Mouse (Mus musculus) stomach, embryonic 14.5 days (tissue): Measurements from ENCODE around the gene Erich2. TPM values are rescaled to one million over a fixed set of nuclear protein-coding genes. Genes with fewer than 3 reads are reported as not detected.

Experiments used
- ATAC-seq: fragments of 200-750 bp; cut with Nextera tagmentation; 2 replicates; pipeline ENCODE4 v1.8.0; 2017; ENCODE audit warnings: low read depth, moderate TSS enrichment; ENCODE audit not compliant: insufficient number of reproducible peaks, insufficient read depth, low FRiP score
- H3K27ac ChIP-seq: fragments of 300-500 bp; sonication (generic); 2 replicates; pipeline ENCODE4 v1.5.1; 2014; ENCODE audit warnings: mild to moderate bottlenecking, low read length, moderate library complexity, mixed read lengths
- H3K27me3 ChIP-seq: fragments of 300-500 bp; sonication (generic); 2 replicates; pipeline ENCODE4 v1.6.1; 2014; ENCODE audit warnings: low read length, control low read depth, mixed read lengths; ENCODE audit not compliant: control insufficient read depth, insufficient read depth
- H3K36me3 ChIP-seq: fragments of 300-500 bp; sonication (generic); 2 replicates; pipeline ENCODE4 v1.6.1; 2014; ENCODE audit warnings: mild to moderate bottlenecking, control low read depth, low read length, moderate library complexity, mixed read lengths; ENCODE audit not compliant: control insufficient read depth, insufficient read depth
- H3K4me1 ChIP-seq: fragments of 300-500 bp; sonication (generic); 2 replicates; pipeline ENCODE4 v1.6.1; 2014; ENCODE audit warnings: low read length, control low read depth, mixed read lengths; ENCODE audit not compliant: control insufficient read depth, insufficient read depth
- H3K4me2 ChIP-seq: fragments of 300-500 bp; sonication (generic); replicated peaks from 2 replicates; pipeline ENCODE4 v1.6.1; 2014; ENCODE audit warnings: low read depth, low read length, control low read depth
- H3K4me3 ChIP-seq: fragments of 300-500 bp; sonication (generic); 2 replicates; pipeline ENCODE4 v1.5.1; 2014; ENCODE audit warnings: low read depth, low read length, control low read depth
- H3K9ac ChIP-seq: fragments of 300-500 bp; sonication (generic); replicated peaks from 2 replicates; pipeline ENCODE4 v1.6.1; 2014; ENCODE audit warnings: low read depth, mild to moderate bottlenecking, control low read depth, low read length, moderate library complexity, mixed read lengths
- H3K9me3 ChIP-seq: fragments of 300-500 bp; sonication (generic); 2 replicates; pipeline ENCODE4 v1.6.1; 2016; ENCODE audit warnings: low read depth, low read length, control low read depth; ENCODE audit not compliant: control insufficient read depth
- WGBS: fragments of 180-500 bp; shearing (Covaris S2); extraction: QIAGEN DNeasy Blood & Tissue Kit; methylation state at CpG from one replicate; pipeline ENCODE4 v1.1.7; 2014; 5-methylcytosine and 5-hydroxymethylcytosine counted together
- polyA plus RNA-seq: library from polyadenylated mRNA; unstranded; fragments of >200 nt; fragmentation: Nextera tagmentation; extraction: Ambion mirVana; gene quantifications from 2 replicates; pipeline ENCODE4 v1.2.1, GENCODE M21; 2014

The Erich2 gene
- 4.0 and 5.4 TPM in 2 replicates for polyA plus RNA-seq

DNA sequence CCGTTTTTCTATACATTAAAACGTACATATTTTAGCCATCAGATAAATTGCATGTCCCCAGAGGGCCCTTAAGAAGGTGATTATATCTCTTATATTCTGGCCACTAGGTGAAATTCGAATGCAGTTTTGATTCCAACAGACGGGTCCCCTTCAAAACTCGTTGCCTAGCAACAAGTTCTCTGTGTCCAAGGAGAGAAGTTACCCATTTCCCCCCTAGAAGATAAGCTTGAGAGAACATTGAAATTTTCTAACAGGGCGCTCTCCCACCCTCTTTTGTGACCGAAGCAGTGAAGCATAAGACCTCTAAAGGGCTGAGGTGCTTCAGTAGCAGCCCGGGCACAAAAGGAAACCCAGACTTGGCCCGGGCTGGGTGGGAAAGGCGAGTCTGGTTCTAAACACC lies at the start of gene Erich2:
TSS of gene Erich2 (plus strand) at position 324 of the 400 bp plus-strand sequence.
- H3K27ac ChIP-seq, result 0 out of 2 replicates have a peak within 1 kb of the TSS, but pooled peaks have one; percentile 21
- H3K4me3 ChIP-seq, result peak within 1 kb of the TSS; percentile 49

DNA sequence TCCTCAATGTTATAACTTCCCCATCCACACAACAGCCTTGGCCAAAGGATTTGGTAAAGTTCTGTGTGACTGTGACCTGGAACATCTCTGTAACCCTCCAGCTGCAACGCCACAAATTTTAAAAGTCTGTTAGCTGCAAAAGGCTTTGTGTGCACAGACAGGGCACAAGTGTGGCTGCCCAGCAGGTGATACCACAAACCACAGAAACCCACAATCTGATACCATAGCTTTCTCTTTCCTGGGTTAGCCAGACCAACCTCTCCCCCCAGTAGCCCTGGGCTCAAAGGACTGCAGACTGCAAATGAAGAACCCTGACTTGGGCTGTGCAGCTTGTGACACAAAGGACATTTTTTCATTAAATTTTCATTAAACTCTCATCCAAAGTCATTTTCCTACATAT lies 45.0 kb upstream of the Erich2 start:
- ATAC-seq, result no peak
- Histone ChIP-seq H3K4me2 (no peak overlapping the region), H3K9me3 (no peaks in the 10 kb centered on the region), H3K27ac (no peak overlapping the region), H3K4me1 (no peaks in the 10 kb centered on the region), H3K27me3 (no peaks in the 10 kb centered on the region), H3K9ac (no peak overlapping the region), H3K4me3 (no peak overlapping the region), H3K36me3 (no peaks in the 10 kb centered on the region)
- 86% methylated on average over 1 of the region's 1 CpGs for WGBS

More for the DNA sequence above, at the start of gene Erich2:
- Histone ChIP-seq H3K9ac (peak within 1 kb of the TSS; percentile 38), H3K4me2 (peak within 1 kb of the TSS; percentile 74), H3K27me3 (no peaks in the 10 kb centered on the region), H3K9me3 (no peaks in the 10 kb centered on the region), H3K4me1 (peaks cover 7% of the 10 kb centered on the region; the same call in 1 of the 2 replicates), H3K36me3 (no peaks in the 10 kb centered on the region)
- WGBS, result 14% methylated on average over 10 of the region's 10 CpGs
- no peak for ATAC-seq

- 29% methylated on average over 5 of the region's 5 CpGs for WGBS
- Histone ChIP-seq H3K9ac (no peak overlapping the region), H3K9me3 (no peaks in the 10 kb centered on the region), H3K36me3 (no peaks in the 10 kb centered on the region), H3K4me1 (peaks cover 5% of the 10 kb centered on the region; the same call in 1 of the 2 replicates), H3K27ac (no peak overlapping the region), H3K27me3 (peaks cover 21% of the 10 kb centered on the region), H3K4me3 (no peak overlapping the region), H3K4me2 (no peak overlapping the region)
- ATAC-seq, result no peak
Measured at GRCm38 (mm10) chr2:70471136-70471535, 37.5 kb upstream of the Erich2 start.

GRCm38 (mm10) chr2:70471861-70472620 lies 36.6 kb upstream of the Erich2 start:
- H3K36me3 ChIP-seq, result no peaks in the 10 kb centered on the region
- H3K27me3 ChIP-seq, result peaks cover 30% of the 10 kb centered on the region
- no peak for ATAC-seq
- H3K27ac ChIP-seq, result no peak overlapping the region
- no peaks in the 10 kb centered on the region for H3K9me3 ChIP-seq
- H3K4me1 ChIP-seq, result peaks cover 12% of the 10 kb centered on the region; the same call in 1 of the 2 replicates
- peak overlapping the region; percentile 63 for H3K4me2 ChIP-seq
- WGBS, result 1% methylated on average over 48 of the region's 48 CpGs
- H3K4me3 ChIP-seq, result peak overlapping the region; percentile 37
- no peak overlapping the region for H3K9ac ChIP-seq

GRCm38 (mm10) chr2:70497715-70498318 lies 10.8 kb upstream of the Erich2 start:
- H3K4me2 ChIP-seq, result no peak overlapping the region
- WGBS, result 37% methylated on average over 13 of the region's 13 CpGs
- no peak for ATAC-seq

DNA sequence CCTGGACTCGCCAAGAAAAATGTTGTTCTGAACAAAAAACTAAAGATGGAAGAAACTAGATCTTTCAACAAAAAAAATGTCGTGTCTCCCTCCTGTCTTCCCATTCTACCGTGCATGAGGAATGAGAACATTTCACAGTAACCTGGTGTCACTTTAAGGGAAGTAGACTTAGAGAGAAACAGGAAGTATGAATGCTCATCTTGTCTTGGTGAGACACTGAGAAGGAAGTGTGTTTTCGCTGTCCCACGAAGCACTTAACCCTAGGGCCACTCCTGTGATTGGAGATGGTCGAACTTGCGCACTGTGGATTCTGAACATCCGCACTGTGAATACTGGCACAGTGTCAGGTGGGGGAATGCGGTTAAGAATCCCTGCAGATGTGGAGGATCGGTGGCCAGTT lies 5.2 kb upstream of the Erich2 start:
- Histone ChIP-seq H3K4me3 (no peak overlapping the region), H3K27ac (no peak overlapping the region), H3K4me2 (no peak overlapping the region), H3K4me1 (peaks cover 3% of the 10 kb centered on the region; the same call in 1 of the 2 replicates), H3K9ac (no peak overlapping the region), H3K27me3 (no peaks in the 10 kb centered on the region), H3K36me3 (no peaks in the 10 kb centered on the region), H3K9me3 (no peaks in the 10 kb centered on the region)
- ATAC-seq, result no peak
- WGBS, result 84% methylated on average over 10 of the region's 10 CpGs

More at GRCm38 (mm10) chr2:70497715-70498318, 10.8 kb upstream of the Erich2 start:
- no peak overlapping the region for H3K4me3 ChIP-seq
- H3K9ac ChIP-seq, result no peak overlapping the region
- H3K9me3 ChIP-seq, result no peaks in the 10 kb centered on the region
- H3K27me3 ChIP-seq, result no peaks in the 10 kb centered on the region
- H3K36me3 ChIP-seq, result no peaks in the 10 kb centered on the region
- no peaks in the 10 kb centered on the region for H3K4me1 ChIP-seq
- no peak overlapping the region for H3K27ac ChIP-seq

DNA sequence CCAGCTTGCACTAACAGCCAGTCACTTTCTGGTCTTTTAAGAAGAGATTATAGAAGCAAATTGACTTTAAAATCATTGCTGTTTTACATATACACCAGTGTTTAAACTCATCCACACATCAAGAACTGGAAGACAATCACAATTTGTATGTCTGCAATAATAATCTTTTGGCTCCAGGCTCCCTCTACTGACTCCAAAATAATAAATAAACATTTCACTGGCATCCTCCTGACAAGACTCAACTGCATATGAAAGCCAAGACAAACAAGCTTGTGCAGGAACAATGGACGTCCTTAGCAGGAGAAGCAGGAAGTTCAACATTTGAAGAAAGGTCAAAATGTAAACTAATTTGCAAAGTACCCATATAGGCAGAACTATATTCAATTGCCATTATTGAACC lies 3.4 kb upstream of the Erich2 start:
- no peak overlapping the region for H3K4me2 ChIP-seq
- no peaks in the 10 kb centered on the region for H3K36me3 ChIP-seq
- WGBS, result 10% methylated on average over 1 of the region's 1 CpGs
- H3K4me3 ChIP-seq, result no peak overlapping the region
- no peaks in the 10 kb centered on the region for H3K27me3 ChIP-seq
- no peak overlapping the region for H3K27ac ChIP-seq
- H3K9me3 ChIP-seq, result no peaks in the 10 kb centered on the region
- no peak overlapping the region for H3K9ac ChIP-seq
- peaks cover 7% of the 10 kb centered on the region; the same call in 1 of the 2 replicates for H3K4me1 ChIP-seq
- ATAC-seq, result no peak

- ATAC-seq, result no peak
- peaks cover 7% of the 10 kb centered on the region; the same call in 1 of the 2 replicates for H3K4me1 ChIP-seq
- 32% methylated on average over 4 of the region's 4 CpGs for WGBS
- no peak overlapping the region for H3K4me3 ChIP-seq
- no peak overlapping the region for H3K27ac ChIP-seq
- H3K36me3 ChIP-seq, result no peaks in the 10 kb centered on the region
- no peak overlapping the region for H3K9ac ChIP-seq
- H3K9me3 ChIP-seq, result no peaks in the 10 kb centered on the region
- no peaks in the 10 kb centered on the region for H3K27me3 ChIP-seq
- H3K4me2 ChIP-seq, result no peak overlapping the region
Measured at GRCm38 (mm10) chr2:70505896-70506295, 2.7 kb upstream of the Erich2 start.
